Mouse (Mus musculus) C2C12 (cell line): ENCODE data around the gene Dcaf6.

Experiments used
- CEBPB ChIP-seq: IDR thresholded peaks from one replicate; pipeline ENCODE4 v1.6.1; 2011; ENCODE audit warnings: low read depth, mild to moderate bottlenecking, control low read depth, moderate library complexity
- CTCF ChIP-seq: IDR thresholded peaks from one replicate; pipeline ENCODE4 v1.5.1; 2011; ENCODE audit not compliant: control insufficient read depth, insufficient read depth, insufficient read length
- FOSL1 ChIP-seq: IDR thresholded peaks from one replicate; pipeline ENCODE4 v1.8.0; 2011; ENCODE audit warnings: mild to moderate bottlenecking, low read length; ENCODE audit not compliant: poor library complexity, insufficient read depth, severe bottlenecking
- MAX ChIP-seq: IDR thresholded peaks from one replicate; pipeline ENCODE4 v1.6.1; 2011; ENCODE audit warnings: mild to moderate bottlenecking, control low read depth
- MYOD1 ChIP-seq: IDR thresholded peaks from one replicate; pipeline ENCODE4 v1.6.1; 2011; ENCODE audit warnings: low read depth; ENCODE audit not compliant: control insufficient read depth, insufficient read length
- MYOG ChIP-seq: IDR thresholded peaks from one replicate; pipeline ENCODE4 v1.6.1; 2011; ENCODE audit not compliant: control insufficient read depth, insufficient read length; ENCODE audit errors: extremely low read depth
- USF1 ChIP-seq: IDR thresholded peaks from one replicate; pipeline ENCODE4 v1.6.1; 2011; ENCODE audit warnings: low read depth, mild to moderate bottlenecking, control low read depth, moderate library complexity

- no peak for TF ChIP-seq CTCF
- no peak for TF ChIP-seq MAX
- no peak for TF ChIP-seq FOSL1
- no peak for TF ChIP-seq USF1
- no peak for TF ChIP-seq CEBPB
- TF ChIP-seq MYOG, result no peak
- no peak for TF ChIP-seq MYOD1
Observed at GRCm38 (mm10) chr1:165284096-165284495, 176.2 kb downstream of the Dcaf6 start.
